Mouse (Mus musculus): ENCODE measurements at regions not wholly inside any gene's neighbourhood (a gene's known extent, or its start where the extent isn't known, plus 50 kb on each side); places are given as distances from the start of the nearest gene placed in this dataset.
"Not testable (repeated sequence)": the region's sequence is repeated elsewhere in the genome, so short reads cannot be mapped to it uniquely, and the experiment has no call there.

- no peak for DNase-seq
Measured at GRCm38 (mm10) chr4:153157572-153157971, 325.0 kb downstream of the Ajap1 start.

GRCm38 (mm10) chr4:153152923-153153322 lies 329.7 kb downstream of the Ajap1 start:
- not testable (repeated sequence) for DNase-seq

GRCm38 (mm10) chr4:153133147-153133546 lies 349.5 kb downstream of the Ajap1 start:
- no peak for DNase-seq

- DNase-seq, result no peak
Measured at GRCm38 (mm10) chr4:153129345-153129744, 353.3 kb downstream of the Ajap1 start.

- no peak for DNase-seq
Measured at GRCm38 (mm10) chr4:153128162-153128561, 354.4 kb downstream of the Ajap1 start.

- no peak for DNase-seq
Measured at GRCm38 (mm10) chr4:153120480-153120879, 362.1 kb downstream of the Ajap1 start.

GRCm38 (mm10) chr4:153119647-153120102 lies 362.9 kb downstream of the Ajap1 start:
- DNase-seq, result peak; percentile 41

GRCm38 (mm10) chr4:153118824-153119646 lies 363.6 kb downstream of the Ajap1 start:
- peak; percentile 8 to 30 for DNase-seq

GRCm38 (mm10) chr4:153114998-153115397 lies 367.6 kb downstream of the Ajap1 start:
- no peak for DNase-seq

- no peak for DNase-seq
Measured at GRCm38 (mm10) chr4:153113577-153113976, 369.0 kb downstream of the Ajap1 start.

GRCm38 (mm10) chr4:153110291-153110746 lies 372.3 kb downstream of the Ajap1 start:
- peak; percentile 44 to 69 for DNase-seq

- no peak for DNase-seq
Measured at GRCm38 (mm10) chr4:153098591-153098990, 384.0 kb downstream of the Ajap1 start.

GRCm38 (mm10) chr4:153097601-153098000 lies 385.0 kb downstream of the Ajap1 start:
- no peak for DNase-seq

- no peak for DNase-seq
Measured at GRCm38 (mm10) chr4:153093129-153093528, 389.5 kb downstream of the Ajap1 start.

- peak in 1 of 2 experiments; percentile 34 for DNase-seq
Measured at GRCm38 (mm10) chr4:153082166-153082565, 400.4 kb downstream of the Ajap1 start.

- no peak for DNase-seq
Measured at GRCm38 (mm10) chr4:153074590-153074989, 408.0 kb downstream of the Ajap1 start.

GRCm38 (mm10) chr4:153070190-153070745 lies 412.3 kb downstream of the Ajap1 start:
- DNase-seq, result no peak

GRCm38 (mm10) chr4:153068484-153069033 lies 414.1 kb downstream of the Ajap1 start:
- DNase-seq, result no peak

GRCm38 (mm10) chr4:153064021-153064605 lies 418.5 kb downstream of the Ajap1 start:
- DNase-seq, result no peak

- no peak for DNase-seq
Measured at GRCm38 (mm10) chr4:153063402-153063801, 419.2 kb downstream of the Ajap1 start.

GRCm38 (mm10) chr4:153058152-153058551 lies 424.5 kb downstream of the Ajap1 start:
- no peak for DNase-seq

- no peak for DNase-seq
Measured at GRCm38 (mm10) chr4:153023711-153024110, 458.9 kb downstream of the Ajap1 start.

GRCm38 (mm10) chr4:153019211-153019610 lies 463.4 kb downstream of the Ajap1 start:
- peak; percentile 81 to 93 for DNase-seq
